Mouse (Mus musculus) MEL (cell line): ENCODE results near the gene Kirrel3. TPM values are rescaled to one million over a fixed set of nuclear protein-coding genes. Genes with fewer than 3 reads are reported as not detected.

ENCODE experiments used
- DNase-seq: peaks from one replicate; pipeline ENCODE4 v3.0.0; 2011; ENCODE audit warnings: low read depth, low spot score
- H3K27ac ChIP-seq: 2 replicates; pipeline ENCODE4 v1.5.1; 2012; ENCODE audit warnings: low read depth, mild to moderate bottlenecking, control low read depth, low read length, moderate library complexity; ENCODE audit not compliant: control insufficient read depth
- H3K27me3 ChIP-seq, 2 experiments: fragments of 150-350 bp in 1 of 2; sonication (generic) in 1 of 2; 2 replicates each; pipeline ENCODE4 v1.6.1; 2012; ENCODE audit warnings: low read length in 2 of 2, mild to moderate bottlenecking in 2 of 2, improper control_type of control experiment in 1 of 2, moderate library complexity in 1 of 2; ENCODE audit not compliant: insufficient read depth in 2 of 2, control insufficient read depth in 1 of 2
- H3K36me3 ChIP-seq, 2 experiments: 2 replicates each; pipeline ENCODE4 v1.6.1; 2012 to 2014; ENCODE audit warnings: low read length in 2 of 2, improper control_type of control experiment in 1 of 2, inconsistent platforms in 1 of 2, mild to moderate bottlenecking in 1 of 2; ENCODE audit not compliant: insufficient read depth in 2 of 2, control insufficient read depth in 1 of 2
- H3K4me1 ChIP-seq, 2 experiments: fragments of 150-350 bp in 1 of 2; sonication (generic) in 1 of 2; 2 replicates each; pipeline ENCODE4 v1.6.1; 2012; ENCODE audit warnings: low read length in 2 of 2, improper control_type of control experiment in 1 of 2, mild to moderate bottlenecking in 1 of 2; ENCODE audit not compliant: insufficient read depth in 2 of 2, control insufficient read depth in 1 of 2
- H3K4me3 ChIP-seq, 2 experiments: fragments of 150-350 bp in 1 of 2; sonication (generic) in 1 of 2; 2 replicates each; pipeline ENCODE4 v1.5.1; 2012; ENCODE audit warnings: low read depth in 2 of 2, low read length in 2 of 2, mild to moderate bottlenecking in 2 of 2, moderate library complexity in 2 of 2, control low read depth in 1 of 2, improper control_type of control experiment in 1 of 2; ENCODE audit not compliant: control insufficient read depth in 1 of 2, insufficient read depth in 1 of 2
- H3K79me2 ChIP-seq: 2 replicates; pipeline ENCODE4 v1.6.1; 2012; ENCODE audit warnings: mild to moderate bottlenecking, low read length, moderate library complexity; ENCODE audit not compliant: control insufficient read depth, poor library complexity, insufficient read depth
- H3K9ac ChIP-seq: 2 replicates; pipeline ENCODE4 v1.6.1; 2012; ENCODE audit warnings: low read depth, mild to moderate bottlenecking, control low read depth, low read length, moderate library complexity; ENCODE audit not compliant: control insufficient read depth, poor library complexity, severe bottlenecking
- H3K9me3 ChIP-seq: fragments of 150-350 bp; sonication (generic); replicated peaks from 2 replicates; pipeline ENCODE4 v1.6.1; 2012; ENCODE audit warnings: mild to moderate bottlenecking, low read length, improper control_type of control experiment, moderate library complexity; ENCODE audit not compliant: insufficient read depth
- BHLHE40 ChIP-seq: IDR thresholded peaks from 2 replicates; pipeline ENCODE4 v1.6.1; 2012; ENCODE audit warnings: low read depth, mild to moderate bottlenecking, inconsistent platforms, low read length, improper control_type of control experiment, borderline replicate concordance
- CHD1 ChIP-seq: IDR thresholded peaks from 2 replicates; pipeline ENCODE4 v1.6.1; 2012; ENCODE audit warnings: low read depth, mild to moderate bottlenecking, inconsistent platforms, low read length, improper control_type of control experiment
- CTCF ChIP-seq, 3 experiments: IDR thresholded peaks in 2 of 3; conservative IDR thresholded peaks in 1 of 3; 2 replicates each; pipeline ENCODE4 v1.5.1; 2011 to 2012; ENCODE audit warnings: low read length in 3 of 3, low read depth in 2 of 3, mild to moderate bottlenecking in 2 of 3, improper control_type of control experiment in 1 of 3, inconsistent platforms in 1 of 3, mixed read lengths in 1 of 3, moderate library complexity in 1 of 3; ENCODE audit not compliant: control insufficient read depth in 1 of 3, insufficient read depth in 1 of 3, poor library complexity in 1 of 3, severe bottlenecking in 1 of 3
- E2F4 ChIP-seq: IDR thresholded peaks from 2 replicates; pipeline ENCODE4 v1.6.1; 2011; ENCODE audit warnings: low read depth, low read length, improper control_type of control experiment, borderline replicate concordance
- EP300 ChIP-seq, 2 experiments: IDR thresholded peaks; 2 replicates each; pipeline ENCODE4 v1.6.1; 2011; ENCODE audit warnings: improper control_type of control experiment in 2 of 2, low read length in 2 of 2, low read depth in 1 of 2, mild to moderate bottlenecking in 1 of 2
- ETS1 ChIP-seq: IDR thresholded peaks from 2 replicates; pipeline ENCODE4 v1.6.1; 2012; ENCODE audit warnings: low read depth, mild to moderate bottlenecking, inconsistent platforms, low read length, improper control_type of control experiment, moderate library complexity
- GATA1 ChIP-seq: IDR thresholded peaks from 2 replicates; pipeline ENCODE4 v1.6.1; 2011; ENCODE audit warnings: low read depth, low read length, improper control_type of control experiment
- HCFC1 ChIP-seq: IDR thresholded peaks from 2 replicates; pipeline ENCODE4 v1.6.1; 2012; ENCODE audit warnings: low read depth, mild to moderate bottlenecking, inconsistent platforms, low read length, improper control_type of control experiment, moderate library complexity
- JUND ChIP-seq: IDR thresholded peaks from 2 replicates; pipeline ENCODE4 v1.6.1; 2011; ENCODE audit warnings: low read depth, mild to moderate bottlenecking, improper control_type of control experiment, low read length
- MAX ChIP-seq: IDR thresholded peaks from 2 replicates; pipeline ENCODE4 v1.6.1; 2011; ENCODE audit warnings: low read length, improper control_type of control experiment
- MEF2A ChIP-seq: IDR thresholded peaks from 2 replicates; pipeline ENCODE4 v1.6.1; 2014; ENCODE audit warnings: low read depth, mild to moderate bottlenecking, inconsistent platforms, low read length, improper control_type of control experiment; ENCODE audit not compliant: poor library complexity, insufficient replicate concordance, severe bottlenecking; ENCODE audit errors: extremely low read depth
- MXI1 ChIP-seq: IDR thresholded peaks from 2 replicates; pipeline ENCODE4 v1.6.1; 2011; ENCODE audit warnings: mild to moderate bottlenecking, low read depth, low read length, improper control_type of control experiment
- MYB ChIP-seq: IDR thresholded peaks from 2 replicates; pipeline ENCODE4 v1.6.1; 2011; ENCODE audit warnings: mild to moderate bottlenecking, low read depth, low read length, improper control_type of control experiment
- RCOR1 ChIP-seq: IDR thresholded peaks from 2 replicates; pipeline ENCODE4 v1.6.1; 2012; ENCODE audit warnings: low read depth, mild to moderate bottlenecking, inconsistent platforms, low read length, improper control_type of control experiment
- SIN3A ChIP-seq: IDR thresholded peaks from 2 replicates; pipeline ENCODE4 v1.6.1; 2012; ENCODE audit warnings: low read length, improper control_type of control experiment, inconsistent platforms
- SMC3 ChIP-seq: IDR thresholded peaks from 2 replicates; pipeline ENCODE4 v1.6.1; 2011; ENCODE audit warnings: low read depth, low read length, improper control_type of control experiment
- TAL1 ChIP-seq: IDR thresholded peaks from 2 replicates; pipeline ENCODE4 v1.6.1; 2012; ENCODE audit warnings: mild to moderate bottlenecking, inconsistent platforms, low read length, moderate library complexity, mixed read lengths
- TBP ChIP-seq: IDR thresholded peaks from 2 replicates; pipeline ENCODE4 v1.8.0; 2011; ENCODE audit warnings: low read depth, low read length, improper control_type of control experiment
- UBTF ChIP-seq: IDR thresholded peaks from 2 replicates; pipeline ENCODE4 v1.6.1; 2012; ENCODE audit warnings: low read depth, mild to moderate bottlenecking, inconsistent platforms, low read length, improper control_type of control experiment, moderate library complexity, borderline replicate concordance; ENCODE audit not compliant: insufficient read depth
- ZC3H11A ChIP-seq: IDR thresholded peaks from 2 replicates; pipeline ENCODE4 v1.6.1; 2012; ENCODE audit warnings: low read depth, mild to moderate bottlenecking, inconsistent platforms, low read length, improper control_type of control experiment
- ZNF384 ChIP-seq: IDR thresholded peaks from 2 replicates; pipeline ENCODE4 v1.6.1; 2012; ENCODE audit warnings: low read depth, mild to moderate bottlenecking, inconsistent platforms, low read length, improper control_type of control experiment
- polyA plus RNA-seq, 2 experiments: library from polyadenylated mRNA; stranded (reverse) in 1 of 2; unstranded in 1 of 2; fragments of >175 nt in 1 of 2; fragments of >200 nt in 1 of 2; gene quantifications; 2 replicates each; pipeline versions ENCODE4 v1.2.1 to v1.2.4; 2012; ENCODE audit warnings: low replicate concordance in 2 of 2, low read depth in 1 of 2; ENCODE audit not compliant: insufficient read length in 2 of 2, insufficient read depth in 1 of 2, missing spikeins in 1 of 2
- total RNA-seq: library from RNA; depleted of rRNA; stranded (reverse); fragments of 300-350 nt; gene quantifications from 2 replicates; pipeline ENCODE4 v1.2.3, GENCODE M21; 2012

Kirrel3 gene
- total and polyA plus RNA-seq, 3 experiments, result 0.06 TPM; not detected in 2

DNA sequence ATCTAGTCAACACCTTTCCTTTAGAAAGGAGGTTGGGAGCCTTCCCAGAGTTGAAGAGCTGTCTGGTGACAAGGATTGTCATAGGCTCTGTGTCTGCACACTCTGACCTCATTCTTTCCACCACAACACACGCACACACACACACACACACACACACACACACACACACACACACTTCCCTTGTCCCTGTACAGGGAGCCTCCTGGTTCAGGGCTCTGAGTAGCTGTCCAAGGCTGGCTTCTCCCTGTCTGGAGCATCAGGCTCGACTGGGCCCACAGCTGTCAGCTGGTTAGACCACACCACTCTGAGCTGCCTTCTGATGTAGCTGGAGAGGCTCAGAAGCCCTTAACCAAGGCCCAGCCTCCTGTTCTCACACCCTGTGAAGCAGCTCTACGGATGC is 302.2 kb downstream of the Kirrel3 start:
- Histone ChIP-seq H3K9ac (no peak overlapping the region), H3K4me1 (no peaks in the 10 kb centered on the region), H3K27ac (no peak overlapping the region), H3K9me3 (no peaks in the 10 kb centered on the region), H3K4me3 (no peak overlapping the region), H3K79me2 (no peaks in the 10 kb centered on the region), H3K36me3 (no peaks in the 10 kb centered on the region), H3K27me3 (no peaks in the 10 kb centered on the region)
- TF ChIP-seq GATA1, result no peak
- DNase-seq, result no peak

DNA sequence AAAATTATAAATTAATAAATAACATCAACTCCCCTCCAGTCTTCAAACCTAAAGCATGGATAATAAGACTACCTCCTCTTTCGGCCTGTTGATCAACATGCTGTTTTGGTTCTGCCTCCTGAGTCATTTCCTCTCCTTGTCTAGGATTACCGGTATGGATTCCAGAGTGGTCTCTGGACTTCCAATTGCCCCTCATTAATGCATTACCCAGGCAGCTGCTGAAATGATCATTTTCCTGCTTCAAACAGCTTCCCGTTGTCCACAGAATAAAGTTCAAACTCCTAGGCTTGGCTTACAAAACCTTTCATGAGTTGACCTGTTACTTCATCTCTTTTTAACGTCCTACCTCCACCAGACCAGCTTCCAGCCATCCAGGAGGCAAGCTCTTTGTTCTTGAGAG is 309.5 kb downstream of the Kirrel3 start:
- Histone ChIP-seq H3K4me1 (no peaks in the 10 kb centered on the region), H3K27me3 (no peaks in the 10 kb centered on the region)
- TF ChIP-seq ETS1, result no peak
- TF ChIP-seq TBP, result no peak
- no peak for TF ChIP-seq CHD1
- TF ChIP-seq TAL1, result no peak
- no peak for TF ChIP-seq MEF2A
- no peak for TF ChIP-seq MAX
- no peak for TF ChIP-seq SIN3A
- no peak for TF ChIP-seq ZNF384
- no peak for TF ChIP-seq SMC3
- no peak for TF ChIP-seq ZC3H11A
- TF ChIP-seq RCOR1, result no peak
- TF ChIP-seq HCFC1, result no peak
- no peak for TF ChIP-seq MYB
- TF ChIP-seq EP300 (IDR thresholded peaks at IDR 0.05; ENCODE audit: low read depth in 1 of 2, low read length in 2 of 2), result no peak
- no peak for TF ChIP-seq UBTF
- no peak for TF ChIP-seq MXI1
- no peak for TF ChIP-seq JUND
- no peak for TF ChIP-seq BHLHE40
- TF ChIP-seq E2F4, result no peak
- TF ChIP-seq CTCF (IDR thresholded peaks at IDR 0.05 in 2 of 3, conservative IDR thresholded peaks at IDR 0.05 in 1 of 3; ENCODE audit: control insufficient read depth in 1 of 3, insufficient read depth in 1 of 3, low read depth in 2 of 3, low read length in 3 of 3, poor library complexity in 1 of 3, severe bottlenecking in 1 of 3), result no peak

More for the DNA sequence above, 309.5 kb downstream of the Kirrel3 start:
- no peaks in the 10 kb centered on the region for H3K79me2 ChIP-seq
- H3K4me3 ChIP-seq, result no peak overlapping the region
- H3K9ac ChIP-seq, result no peak overlapping the region
- H3K36me3 ChIP-seq, result no peaks in the 10 kb centered on the region
- H3K27ac ChIP-seq, result no peak overlapping the region
- no peak for DNase-seq
- H3K9me3 ChIP-seq, result no peaks in the 10 kb centered on the region
